Mouse (Mus musculus): ENCODE results near the gene Sympk. TPM values are rescaled to one million over a fixed set of nuclear protein-coding genes. Genes with fewer than 3 reads are reported as not detected.

The Sympk gene
- polyA plus RNA-seq, 2 experiments: 10.7 to 27.3 TPM

- TF ChIP-seq EP300 (IDR thresholded peaks at IDR 0.05; ENCODE audit: low read depth): no peak
- peak; percentile 87 for TF ChIP-seq CTCF (IDR thresholded peaks at IDR 0.05; ENCODE audit: low read depth)
- 58% methylated on average over 6 of the region's 6 CpGs for WGBS (ENCODE audit: insufficient replicate concordance)
- H3K9me3 ChIP-seq (ENCODE audit: control insufficient read depth, low read length): no peaks in the 10 kb centered on the region
These were observed 5.0 kb downstream of the Sympk start for GRCm38 (mm10) chr7:19029084-19029653.

GRCm38 (mm10) chr7:19031641-19032040 lies 7.5 kb downstream of the Sympk start:
- Histone ChIP-seq H3K27ac (no peak overlapping the region), H3K4me3 (ENCODE audit: insufficient read depth in 1 of 2, low read depth in 2 of 2, low read length in 2 of 2) (no peak overlapping the region), H3K4me1 (replicated peaks; ENCODE audit: control insufficient read depth in 2 of 2, insufficient read depth in 2 of 2, low read length in 1 of 2) (no peaks in the 10 kb centered on the region), H3K36me3 (replicated peaks; ENCODE audit: control insufficient read depth, insufficient read depth, low read depth) (peaks cover 45% of the 10 kb centered on the region), H3K27me3 (ENCODE audit: control insufficient read depth, insufficient read depth, low read length) (no peaks in the 10 kb centered on the region), H3K9me3 (ENCODE audit: control insufficient read depth, low read length) (no peaks in the 10 kb centered on the region), H3K4me2 (ENCODE audit: low read depth) (no peak overlapping the region), H3K9ac (replicated peaks) (no peak overlapping the region)
- TF ChIP-seq EP300 (IDR thresholded peaks at IDR 0.05; ENCODE audit: low read depth): no peak
- TF ChIP-seq CTCF (IDR thresholded peaks at IDR 0.05; ENCODE audit: low read depth): no peak
- DNase-seq (ENCODE audit: low read depth in 3 of 3, low spot score in 3 of 3) (no peak), ATAC-seq (ENCODE audit: insufficient read depth) (no peak)
- WGBS (ENCODE audit: insufficient replicate concordance): 70% methylated on average over 4 of the region's 4 CpGs

More at GRCm38 (mm10) chr7:19029084-19029653, 5.0 kb downstream of the Sympk start:
- Histone ChIP-seq H3K4me1 (replicated peaks; ENCODE audit: control insufficient read depth in 2 of 2, insufficient read depth in 2 of 2, low read length in 1 of 2) (peaks cover 7 to 12% of the 10 kb centered on the region in 2 experiments), H3K4me2 (ENCODE audit: low read depth) (no peak overlapping the region), H3K27ac (no peak overlapping the region), H3K9ac (replicated peaks) (no peak overlapping the region), H3K36me3 (replicated peaks; ENCODE audit: control insufficient read depth, insufficient read depth, low read depth) (peaks cover 33% of the 10 kb centered on the region), H3K27me3 (ENCODE audit: control insufficient read depth, insufficient read depth, low read length) (no peaks in the 10 kb centered on the region), H3K4me3 (ENCODE audit: insufficient read depth in 1 of 2, low read depth in 2 of 2, low read length in 2 of 2) (no peak overlapping the region)
- ATAC-seq (ENCODE audit: insufficient read depth) (no peak), DNase-seq (ENCODE audit: low read depth in 3 of 3, low spot score in 3 of 3) (no peak)

- no peaks in the 10 kb centered on the region for H3K9me3 ChIP-seq (ENCODE audit: control insufficient read depth, low read length)
- WGBS (ENCODE audit: insufficient replicate concordance): 88% methylated on average over 6 of the region's 6 CpGs
- no peaks in the 10 kb centered on the region for H3K4me1 ChIP-seq (replicated peaks; ENCODE audit: control insufficient read depth in 2 of 2, insufficient read depth in 2 of 2, low read length in 1 of 2)
- ATAC-seq (ENCODE audit: insufficient read depth) (no peak), DNase-seq (ENCODE audit: low read depth in 3 of 3, low spot score in 3 of 3) (no peak)
- no peak overlapping the region for H3K9ac ChIP-seq (replicated peaks)
- no peak overlapping the region for H3K4me2 ChIP-seq (ENCODE audit: low read depth)
- H3K36me3 ChIP-seq (replicated peaks; ENCODE audit: control insufficient read depth, insufficient read depth, low read depth): peaks cover 62% of the 10 kb centered on the region
- no peak for TF ChIP-seq EP300 (IDR thresholded peaks at IDR 0.05; ENCODE audit: low read depth)
- TF ChIP-seq CTCF (IDR thresholded peaks at IDR 0.05; ENCODE audit: low read depth): no peak
- H3K27ac ChIP-seq: no peak overlapping the region
- H3K27me3 ChIP-seq (ENCODE audit: control insufficient read depth, insufficient read depth, low read length): no peaks in the 10 kb centered on the region
- H3K4me3 ChIP-seq (ENCODE audit: insufficient read depth in 1 of 2, low read depth in 2 of 2, low read length in 2 of 2): no peak overlapping the region
These were observed 20.4 kb downstream of the Sympk start for GRCm38 (mm10) chr7:19044616-19045015.

- H3K4me2 ChIP-seq (ENCODE audit: low read depth): no peak overlapping the region
- no peaks in the 10 kb centered on the region for H3K27me3 ChIP-seq (ENCODE audit: control insufficient read depth, insufficient read depth, low read length)
- no peak overlapping the region for H3K9ac ChIP-seq (replicated peaks)
- no peak overlapping the region for H3K4me3 ChIP-seq (ENCODE audit: insufficient read depth in 1 of 2, low read depth in 2 of 2, low read length in 2 of 2)
- no peak for ATAC-seq (ENCODE audit: insufficient read depth)
- H3K36me3 ChIP-seq (replicated peaks; ENCODE audit: control insufficient read depth, insufficient read depth, low read depth): peaks cover 52% of the 10 kb centered on the region
- no peak for DNase-seq (ENCODE audit: low read depth in 3 of 3, low spot score in 3 of 3)
- no peaks in the 10 kb centered on the region for H3K9me3 ChIP-seq (ENCODE audit: control insufficient read depth, low read length)
- TF ChIP-seq CTCF (IDR thresholded peaks at IDR 0.05; ENCODE audit: low read depth): no peak
- TF ChIP-seq EP300 (IDR thresholded peaks at IDR 0.05; ENCODE audit: low read depth): no peak
- WGBS (ENCODE audit: insufficient replicate concordance): 86% methylated on average over 11 of the region's 11 CpGs
- H3K4me1 ChIP-seq (replicated peaks; ENCODE audit: control insufficient read depth in 2 of 2, insufficient read depth in 2 of 2, low read length in 1 of 2): no peaks in the 10 kb centered on the region
- H3K27ac ChIP-seq: no peak overlapping the region
These were observed 22.3 kb downstream of the Sympk start for GRCm38 (mm10) chr7:19046286-19047069.

GRCm38 (mm10) chr7:19048006-19048527 lies 23.9 kb downstream of the Sympk start:
- H3K36me3 ChIP-seq (replicated peaks; ENCODE audit: control insufficient read depth, insufficient read depth, low read depth): peaks cover 45% of the 10 kb centered on the region
- no peak overlapping the region for H3K9ac ChIP-seq (replicated peaks)
- no peaks in the 10 kb centered on the region for H3K27me3 ChIP-seq (ENCODE audit: control insufficient read depth, insufficient read depth, low read length)
- ATAC-seq (ENCODE audit: insufficient read depth): no peak
- WGBS (ENCODE audit: insufficient replicate concordance): 77% methylated on average over 14 of the region's 14 CpGs
- H3K27ac ChIP-seq: no peak overlapping the region
- H3K4me2 ChIP-seq (ENCODE audit: low read depth): no peak overlapping the region
- no peak for DNase-seq (ENCODE audit: low read depth in 3 of 3, low spot score in 3 of 3)
- H3K4me1 ChIP-seq (replicated peaks; ENCODE audit: control insufficient read depth in 2 of 2, insufficient read depth in 2 of 2, low read length in 1 of 2): no peaks in the 10 kb centered on the region
- TF ChIP-seq EP300 (IDR thresholded peaks at IDR 0.05; ENCODE audit: low read depth): no peak
- no peak for TF ChIP-seq CTCF (IDR thresholded peaks at IDR 0.05; ENCODE audit: low read depth)
- no peak overlapping the region for H3K4me3 ChIP-seq (ENCODE audit: insufficient read depth in 1 of 2, low read depth in 2 of 2, low read length in 2 of 2)
- no peaks in the 10 kb centered on the region for H3K9me3 ChIP-seq (ENCODE audit: control insufficient read depth, low read length)
